Mouse (Mus musculus) large intestine, adult 2 months (tissue): ENCODE measurements at regions not wholly inside any gene's neighbourhood (a gene's known extent, or its start where the extent isn't known, plus 50 kb on each side); places are given as distances from the start of the nearest gene placed in this dataset.
"Not testable (repeated sequence)": the region's sequence is repeated elsewhere in the genome, so short reads cannot be mapped to it uniquely, and the experiment has no call there.

ENCODE experiments used
- DNase-seq: peaks from one replicate; pipeline ENCODE4 v3.0.0-alpha.2; 2012; ENCODE audit warnings: low read depth, low spot score
- WGBS: fragments of 180-500 bp; shearing (Covaris S2); methylation state at CpG from one replicate; pipeline ENCODE4 v1.1.7; 2018; 5-methylcytosine and 5-hydroxymethylcytosine counted together

DNA sequence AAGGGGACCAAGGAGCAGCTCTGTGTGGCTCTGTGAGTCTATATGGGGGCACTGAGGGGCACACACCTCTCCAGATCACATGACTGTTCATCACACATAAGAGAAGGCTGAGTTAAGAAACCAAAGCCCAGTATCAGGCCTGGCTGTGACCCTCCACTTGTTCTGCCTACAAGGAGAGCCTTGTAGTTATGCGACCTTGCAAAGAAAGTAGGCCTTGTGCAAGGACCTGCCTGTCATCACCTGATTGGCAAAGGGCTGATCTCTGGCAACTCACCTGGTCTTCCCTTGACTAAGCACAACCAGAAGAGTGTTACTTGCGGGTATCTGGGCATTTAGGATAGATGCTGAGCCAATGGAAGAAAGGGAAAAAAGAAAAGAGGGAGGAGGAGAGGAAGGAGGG, 107.7 kb upstream of the Tcerg1l start:
- WGBS, result 70% methylated on average over 2 of the region's 2 CpGs
- DNase-seq, result no peak

DNA sequence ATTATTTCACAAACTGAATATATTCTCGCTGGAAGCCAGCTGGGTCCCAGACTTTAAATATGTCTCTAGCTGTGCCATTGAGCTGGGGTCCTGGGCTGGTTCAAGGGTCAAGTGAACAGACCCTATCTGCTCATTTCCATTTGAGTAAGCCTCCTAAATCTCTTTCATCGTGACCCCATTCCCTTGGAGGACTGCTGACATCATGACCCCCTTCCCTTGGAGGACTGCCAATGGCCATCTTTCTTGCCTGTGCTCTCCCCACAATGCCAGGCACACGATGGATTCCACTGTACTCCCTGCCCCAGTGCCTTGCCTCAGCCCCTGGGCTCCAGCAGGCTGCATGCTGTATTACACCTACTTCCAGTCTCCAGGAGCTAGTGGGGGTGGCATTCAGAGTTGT, 106.5 kb upstream of the Tcerg1l start:
- DNase-seq, result no peak
- WGBS, result 73% methylated on average over 3 of the region's 3 CpGs

DNA sequence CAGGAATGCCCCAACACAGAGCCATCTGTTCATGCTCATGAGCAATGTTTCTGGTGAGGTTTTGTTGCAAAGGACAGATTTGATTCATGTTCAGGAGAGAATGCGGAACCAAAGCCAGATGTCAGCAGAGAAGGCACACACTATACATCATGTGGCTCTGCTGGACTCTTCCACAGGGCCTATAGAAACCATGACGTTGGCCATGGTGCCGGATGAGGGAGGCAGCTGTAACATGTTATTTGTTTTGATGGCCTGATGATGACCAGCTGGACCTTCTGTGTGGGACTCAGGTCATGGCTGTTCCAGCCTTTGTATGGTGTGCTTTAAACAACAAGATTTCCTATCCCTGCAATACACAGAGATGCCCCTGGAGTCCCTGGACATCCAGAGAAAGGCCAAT, 105.5 kb upstream of the Tcerg1l start:
- no peak for DNase-seq
- WGBS, result 75% methylated on average over 3 of the region's 3 CpGs

DNA sequence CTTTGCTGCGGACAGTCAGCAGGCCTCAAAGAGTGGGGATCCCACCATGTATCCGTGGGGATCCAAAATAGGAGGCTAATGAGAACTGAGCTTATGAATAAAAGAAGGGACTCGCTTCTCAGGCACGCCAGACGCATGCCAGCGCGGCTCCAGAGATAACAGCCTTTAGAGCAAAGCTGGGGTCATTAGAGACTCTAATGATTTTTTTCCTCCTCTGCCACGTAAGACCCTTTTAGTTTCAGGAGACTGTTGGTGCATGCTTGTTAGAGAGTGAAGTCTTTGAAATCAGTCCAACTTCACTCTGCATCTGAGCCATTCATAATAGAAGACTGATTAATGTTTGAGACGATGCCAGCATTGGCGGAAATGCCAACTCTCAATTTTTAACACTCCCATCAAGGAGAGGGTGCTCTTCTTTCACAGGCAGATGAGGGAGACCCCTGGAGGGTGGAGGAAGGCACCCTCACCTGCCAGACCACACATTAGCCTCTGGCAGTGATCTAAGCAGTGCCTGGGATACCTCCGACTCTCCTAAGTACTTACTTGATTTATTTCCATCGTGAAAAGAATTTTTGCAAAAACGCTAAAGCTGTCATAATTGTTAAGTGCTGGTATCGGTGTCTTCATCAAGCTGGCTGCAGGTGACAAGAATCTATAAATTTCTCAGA, 104.0 kb upstream of the Tcerg1l start:
- no peak for DNase-seq
- WGBS, result 83% methylated on average over 14 of the region's 14 CpGs

DNA sequence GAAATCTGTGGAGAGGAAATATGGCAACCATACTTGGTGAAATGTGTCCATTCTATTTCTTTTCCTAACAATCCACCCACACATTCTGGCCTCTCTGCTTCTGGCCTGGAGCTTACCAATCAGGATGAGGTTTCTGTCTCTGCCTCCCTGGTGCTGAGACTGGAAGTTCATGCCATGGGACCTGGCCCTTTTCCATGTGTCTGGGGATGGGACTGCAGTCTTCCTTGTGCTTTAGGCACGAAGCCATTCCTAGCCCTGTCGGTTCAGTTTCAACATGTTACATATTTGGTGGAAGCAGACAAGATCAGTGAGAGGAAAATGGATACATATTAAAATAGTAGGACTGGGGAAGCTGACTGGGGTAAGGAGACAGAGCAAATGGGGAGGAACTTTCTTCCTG, 100.2 kb upstream of the Tcerg1l start:
- 61% methylated on average over 2 of the region's 2 CpGs for WGBS
- no peak for DNase-seq

DNA sequence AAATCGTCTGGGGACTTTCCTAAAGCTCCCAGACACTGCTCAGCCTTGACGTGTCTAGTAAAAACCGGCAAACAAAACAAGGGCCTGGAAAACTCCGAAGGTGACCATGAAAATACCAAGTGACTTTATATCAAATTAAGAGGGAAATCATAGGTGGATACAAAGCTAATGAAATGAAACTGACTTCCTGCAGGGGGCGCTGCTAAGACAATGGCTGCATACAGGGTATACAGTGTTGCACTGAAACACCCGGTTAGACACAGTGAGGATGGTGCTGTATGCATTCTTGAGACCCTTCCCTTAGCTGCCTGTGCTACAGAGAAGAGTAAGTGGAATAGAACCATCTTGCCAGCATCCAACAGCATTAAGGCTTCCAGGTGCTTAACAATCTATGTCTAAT, 99.7 kb upstream of the Tcerg1l start:
- WGBS, result 51% methylated on average over 6 of the region's 6 CpGs
- no peak for DNase-seq

DNA sequence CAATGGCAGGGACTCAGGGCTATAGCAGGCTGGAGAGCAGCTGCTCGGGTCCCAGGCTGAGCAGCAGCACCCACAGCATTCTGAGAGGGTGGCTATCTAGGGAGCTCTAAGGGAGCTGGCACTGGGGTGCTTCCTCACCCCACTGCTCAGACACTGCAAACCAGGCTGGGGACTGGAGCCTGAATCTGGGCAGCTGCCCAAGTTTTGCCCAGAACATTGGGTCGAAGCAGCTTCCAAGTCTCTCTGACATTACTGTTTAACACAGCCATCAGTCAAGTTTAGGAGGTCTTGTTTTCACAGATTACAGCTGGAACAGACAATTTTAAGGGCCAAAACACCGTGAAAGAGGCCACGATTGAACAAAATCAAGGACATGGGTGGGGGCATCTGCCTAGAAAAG, 96.1 kb upstream of the Tcerg1l start:
- WGBS, result 57% methylated on average over 4 of the region's 4 CpGs
- DNase-seq, result no peak

DNA sequence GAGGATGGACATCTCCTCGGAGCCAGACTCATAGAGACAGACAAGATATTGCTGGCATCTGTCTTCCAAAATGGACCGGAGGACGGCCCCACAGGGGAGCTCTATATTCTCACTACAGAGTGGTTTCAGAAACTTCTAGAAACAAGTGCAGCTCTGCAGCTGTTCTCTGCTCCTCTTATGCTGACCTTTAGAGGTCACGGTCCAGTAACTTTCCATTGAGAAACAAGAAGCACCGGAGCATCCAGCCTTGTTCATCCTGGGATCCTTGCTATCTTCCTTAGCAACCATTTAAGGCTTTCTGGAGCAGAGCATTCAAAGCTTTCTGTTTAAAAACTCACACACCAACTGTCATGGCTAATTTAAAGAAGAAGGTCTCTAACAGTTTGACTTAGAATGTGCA, 94.7 kb upstream of the Tcerg1l start:
- WGBS, result 84% methylated on average over 5 of the region's 5 CpGs
- no peak for DNase-seq

DNA sequence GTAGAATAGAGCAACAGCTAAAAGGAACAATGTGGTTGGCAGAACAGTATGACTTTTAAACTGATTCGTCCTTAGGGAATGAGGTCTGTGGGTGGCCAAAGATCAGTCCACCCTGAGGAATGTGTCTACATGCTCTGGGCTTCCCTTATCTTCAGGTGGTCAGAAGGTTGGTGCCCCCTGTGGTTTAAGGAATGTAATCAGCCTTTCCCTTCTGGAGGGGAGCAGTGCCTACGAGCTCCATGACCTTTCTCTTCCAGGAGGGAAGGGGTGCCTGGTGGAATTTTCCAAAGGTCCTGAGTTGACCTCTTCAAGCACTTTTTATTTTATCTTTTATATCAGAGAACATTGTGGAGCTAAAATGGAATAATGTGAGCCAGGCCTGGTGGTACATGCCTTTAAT, 91.9 kb upstream of the Tcerg1l start:
- WGBS, result 81% methylated on average over 2 of the region's 2 CpGs
- DNase-seq, result no peak

DNA sequence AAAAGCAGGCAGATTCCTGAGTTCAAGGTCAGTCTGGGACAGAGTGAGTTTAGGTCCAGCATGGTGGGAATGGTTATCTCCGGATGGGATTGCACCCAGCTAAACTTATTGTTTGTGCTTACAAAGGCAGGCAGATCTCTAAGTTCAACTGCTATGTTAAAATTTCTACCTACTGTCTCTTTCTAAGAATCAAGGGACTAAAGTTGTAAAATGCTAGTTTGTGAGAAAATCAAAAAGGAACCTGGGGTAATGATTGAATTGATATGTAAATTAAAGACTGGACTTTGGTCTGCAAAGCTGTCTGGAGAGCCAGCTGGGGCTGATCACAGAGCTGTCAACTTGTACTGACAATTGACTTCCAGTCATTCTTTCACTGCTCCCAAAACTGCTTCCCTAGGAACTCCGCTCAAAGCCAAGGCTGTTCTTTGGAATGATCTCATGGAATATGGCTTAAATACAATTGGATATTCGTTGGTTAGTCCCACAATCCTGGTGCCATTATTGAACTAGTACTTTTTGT, 90.7 kb upstream of the Tcerg1l start:
- WGBS, result 61% methylated on average over 3 of the region's 3 CpGs
- no peak for DNase-seq

DNA sequence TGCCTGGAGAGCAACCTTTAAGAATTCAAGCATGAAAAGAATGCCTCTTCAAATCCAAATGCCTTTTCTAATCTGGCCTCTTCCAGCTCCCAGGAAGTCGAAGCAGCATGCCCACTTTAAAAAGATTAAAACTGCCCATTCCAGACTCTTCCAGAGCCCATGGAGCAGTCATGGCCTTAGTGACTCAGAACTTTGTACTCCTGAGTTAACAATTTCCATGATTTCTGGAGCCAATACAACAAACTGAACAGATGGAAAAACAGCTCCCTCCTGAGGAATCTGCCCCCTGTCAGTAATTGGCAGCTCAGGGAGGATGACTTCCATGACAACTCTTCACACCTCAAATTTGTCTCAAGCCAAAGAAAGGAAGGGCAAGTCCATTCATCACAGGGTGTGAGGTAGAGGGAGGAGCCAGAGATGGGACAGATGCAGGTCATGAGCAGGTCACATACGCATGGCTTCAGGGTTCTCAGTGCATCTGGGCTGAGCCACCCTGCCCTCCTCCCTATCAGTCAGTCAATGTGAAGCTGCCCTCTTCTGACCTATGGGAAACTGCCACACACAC, 75.4 kb upstream of the Tcerg1l start:
- DNase-seq, result no peak
- 58% methylated on average over 2 of the region's 2 CpGs for WGBS

DNA sequence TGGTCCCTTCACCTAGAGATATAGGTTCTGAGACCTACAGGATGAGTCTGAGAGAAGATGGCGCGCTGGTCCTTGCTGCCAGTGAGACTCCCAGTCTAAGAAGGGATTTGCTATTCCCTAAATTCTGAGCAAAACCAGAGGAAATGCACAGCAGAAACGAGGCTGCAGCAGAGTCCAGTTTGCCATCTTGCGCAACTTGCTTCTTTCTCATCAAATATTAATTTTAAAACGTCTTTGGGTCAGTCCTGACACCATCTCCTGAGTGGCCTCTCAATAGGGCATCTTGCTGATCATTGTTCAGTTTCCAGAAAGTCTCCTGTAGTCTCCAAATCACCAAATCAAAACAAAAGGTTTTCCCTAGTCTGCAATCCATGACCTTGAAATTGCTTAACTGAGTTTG, 74.8 kb upstream of the Tcerg1l start:
- 69% methylated on average over 5 of the region's 5 CpGs for WGBS
- no peak for DNase-seq

DNA sequence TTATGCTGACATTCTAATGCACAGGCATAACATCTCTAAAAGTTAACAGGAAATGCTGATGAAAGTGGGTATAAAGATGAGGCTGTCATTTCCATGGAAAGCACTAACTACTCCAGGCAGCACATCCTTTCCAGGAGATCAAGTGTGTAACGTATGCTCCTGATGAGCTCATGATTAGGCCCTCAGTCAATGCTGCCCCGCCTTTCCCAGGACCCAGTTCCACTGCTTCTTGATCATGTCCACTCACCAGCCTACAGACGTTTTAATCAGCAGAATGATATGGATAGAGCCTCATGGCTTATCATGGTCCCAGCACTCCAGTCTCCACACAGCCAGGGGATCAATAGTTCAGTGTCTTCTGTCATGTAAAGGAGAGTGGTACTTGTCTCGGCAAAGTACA, 71.7 kb upstream of the Tcerg1l start:
- WGBS, result 76% methylated on average over 4 of the region's 4 CpGs

DNA sequence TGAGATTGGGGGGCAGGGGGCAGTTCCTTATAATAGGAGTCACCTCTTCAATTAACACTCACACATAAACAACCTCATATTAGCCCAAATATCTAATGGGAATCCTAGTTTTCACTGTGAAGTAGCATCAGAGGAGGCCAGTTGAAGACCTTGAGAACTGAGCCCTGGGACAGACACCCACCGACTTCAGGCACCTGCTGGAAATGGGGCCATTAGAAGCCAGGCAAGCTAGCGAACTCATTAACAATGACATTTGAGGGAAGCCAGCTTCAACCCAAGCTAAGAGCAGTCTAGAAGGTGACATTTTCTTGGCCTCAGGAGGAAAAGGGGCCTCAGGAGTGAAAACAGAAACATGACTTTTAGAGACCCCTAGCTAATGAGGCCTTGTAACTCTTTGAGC, 70.9 kb upstream of the Tcerg1l start:
- WGBS, result 71% methylated on average over 2 of the region's 2 CpGs
- no peak for DNase-seq

More for the DNA sequence above, 71.7 kb upstream of the Tcerg1l start:
- no peak for DNase-seq

DNA sequence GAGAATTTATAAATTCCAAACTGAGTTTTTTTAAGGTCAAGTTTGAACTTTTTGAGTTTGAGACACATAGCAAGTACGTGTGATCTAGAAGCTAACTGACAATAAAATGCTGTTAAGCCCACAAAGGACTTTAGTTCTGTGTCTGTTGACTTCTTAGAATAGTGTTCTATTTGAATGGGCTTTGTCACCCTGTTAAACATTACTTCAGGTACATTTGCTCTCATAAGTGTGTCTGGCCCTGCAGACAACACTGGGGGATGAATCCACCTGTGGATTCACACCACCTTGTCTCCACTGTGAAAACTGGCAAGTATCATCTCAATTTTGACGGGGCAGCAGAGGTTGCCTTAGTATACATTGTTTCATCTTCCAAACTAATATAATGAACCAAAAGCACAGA, 70.5 kb upstream of the Tcerg1l start:
- WGBS, result 51% methylated on average over 2 of the region's 2 CpGs
- no peak for DNase-seq

DNA sequence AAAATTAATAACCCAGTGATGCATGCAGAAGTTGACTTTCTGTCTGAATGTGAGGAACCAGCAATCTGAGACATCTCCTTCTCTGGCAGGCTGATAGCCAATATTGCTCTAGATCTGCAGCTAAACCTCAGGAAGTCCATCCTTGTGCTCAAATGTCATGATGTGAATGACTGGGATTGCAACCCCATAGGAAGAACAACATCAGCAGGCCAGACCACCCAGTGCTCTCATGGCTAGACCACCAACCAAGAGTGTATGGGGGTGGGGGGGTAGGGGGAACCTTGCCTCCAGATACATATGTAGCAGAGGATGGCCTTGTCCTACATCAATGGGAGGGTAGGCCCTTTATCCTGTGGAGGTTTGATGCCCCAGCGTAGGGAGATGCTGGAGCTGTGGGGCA, 69.9 kb upstream of the Tcerg1l start:
- 73% methylated on average over 1 of the region's 1 CpGs for WGBS
- no peak for DNase-seq

DNA sequence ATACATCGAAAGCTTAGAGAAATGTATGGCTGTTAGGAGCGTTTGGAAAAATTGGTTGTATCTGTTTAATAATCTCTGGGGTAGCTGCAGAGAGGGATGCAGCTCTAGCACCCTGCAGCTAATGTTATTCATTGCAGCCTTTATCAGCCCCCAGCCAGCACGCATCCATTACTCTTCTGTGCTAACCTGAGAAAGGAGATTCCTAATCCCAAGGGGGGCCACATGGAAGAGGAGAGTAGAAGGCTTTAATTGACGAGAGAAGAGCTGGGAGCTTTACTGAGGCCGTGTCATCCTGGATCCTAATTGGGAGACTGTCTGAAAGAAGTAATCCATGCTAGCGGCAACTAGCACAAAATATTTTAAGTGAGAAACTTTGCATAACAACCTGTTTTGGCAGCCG, 60.4 kb upstream of the Tcerg1l start:
- DNase-seq, result no peak
- WGBS, result 69% methylated on average over 7 of the region's 7 CpGs

DNA sequence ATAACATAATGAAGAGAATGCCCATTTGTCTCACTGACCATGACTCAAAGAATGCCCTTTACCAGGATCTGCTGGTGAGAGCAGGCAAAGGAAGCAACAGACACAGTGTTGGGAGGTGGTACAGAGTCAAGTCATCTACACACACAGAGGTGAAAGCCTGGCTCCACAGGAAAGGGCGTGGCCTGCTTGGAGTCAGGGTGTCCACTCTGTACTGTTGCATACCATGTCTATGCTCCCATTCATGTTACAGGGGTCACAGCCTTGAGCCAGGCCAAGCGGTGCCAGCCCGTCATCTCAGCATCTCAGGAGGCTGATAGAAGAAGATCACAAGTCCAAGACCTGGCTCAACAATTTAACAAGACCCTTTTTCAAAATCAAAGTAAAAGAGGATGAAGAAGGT, 57.8 kb upstream of the Tcerg1l start:
- no peak for DNase-seq
- WGBS, result 83% methylated on average over 3 of the region's 3 CpGs

DNA sequence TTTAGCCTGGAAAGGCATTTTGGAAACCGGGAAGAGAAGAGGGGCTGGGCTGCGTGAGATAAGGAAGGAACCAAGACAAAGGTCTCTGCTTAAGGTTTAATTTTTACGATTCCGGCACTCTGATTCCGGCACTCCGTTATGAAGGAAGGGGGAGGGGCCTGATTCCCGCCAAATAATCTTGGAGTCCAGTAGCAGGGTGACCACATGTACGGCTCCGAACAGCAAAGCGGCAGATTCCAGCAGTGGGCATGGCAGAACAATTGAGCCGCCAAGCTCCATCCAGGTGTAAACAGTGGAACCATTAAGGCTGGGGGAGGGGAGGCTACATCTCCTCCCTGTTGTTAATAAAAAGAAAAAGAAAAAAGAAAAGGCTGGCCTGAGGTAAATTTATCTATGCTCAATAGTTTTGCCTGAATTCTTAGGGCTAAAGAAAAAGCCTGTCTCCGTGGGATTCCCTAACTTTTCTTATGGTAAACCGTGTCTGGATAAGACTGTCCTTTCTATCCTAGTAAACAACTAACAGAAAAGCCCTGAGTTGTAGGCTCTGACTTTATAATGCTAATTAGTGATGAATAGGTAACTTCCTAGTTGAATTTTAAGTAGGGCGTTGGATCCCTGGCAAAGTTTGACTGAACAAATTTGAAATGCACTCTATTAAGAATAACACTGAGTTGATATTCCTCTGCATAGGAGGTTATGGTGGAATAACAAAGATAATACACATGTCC, 57.1 kb upstream of the Tcerg1l start:
- WGBS, result 21% methylated on average over 14 of the region's 14 CpGs
- not testable (repeated sequence) for DNase-seq

DNA sequence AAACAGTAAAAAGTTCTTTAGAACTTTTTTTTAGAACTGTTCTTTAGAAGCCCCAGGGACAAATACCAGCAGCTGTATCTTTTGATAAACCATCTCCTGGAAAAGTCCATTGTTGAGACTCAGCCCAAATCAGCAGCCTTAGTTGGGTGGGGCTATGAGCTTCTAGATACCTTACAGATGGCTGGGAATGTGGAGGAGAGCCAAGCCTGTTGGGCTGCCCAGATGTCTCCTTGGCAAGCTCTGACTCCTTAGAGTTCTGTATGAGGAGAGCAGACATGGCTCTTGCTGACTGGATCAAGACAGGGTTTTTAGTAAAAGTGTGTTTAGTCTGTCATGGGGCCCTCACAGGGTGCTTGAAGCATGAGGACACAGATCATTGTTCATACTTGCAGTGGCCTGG, 53.8 kb upstream of the Tcerg1l start:
- no peak for DNase-seq

DNA sequence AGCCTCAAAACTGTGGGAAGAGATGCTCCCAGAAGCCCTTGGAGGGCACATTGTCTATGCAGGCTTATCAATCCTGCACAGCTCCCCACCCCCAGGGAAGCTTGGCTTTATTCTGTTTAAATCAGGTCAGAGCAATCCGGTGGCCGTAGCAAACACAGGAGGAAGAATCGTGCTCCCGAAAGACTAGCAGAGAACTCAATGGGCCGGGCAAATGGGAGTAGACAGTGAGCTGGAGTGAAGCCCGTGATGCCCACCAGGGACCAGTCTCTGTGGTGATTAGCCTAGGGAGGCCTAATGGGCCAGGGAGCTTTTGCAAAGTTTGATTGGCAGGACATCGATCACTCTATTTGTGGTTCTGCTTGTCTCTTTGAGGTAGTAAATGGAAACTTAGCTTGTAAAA, 51.0 kb upstream of the Tcerg1l start:
- DNase-seq, result no peak
- 46% methylated on average over 7 of the region's 7 CpGs for WGBS
